Mouse (Mus musculus): Measurements from ENCODE around the gene Mrpl23.

Gene Mrpl23

DNA sequence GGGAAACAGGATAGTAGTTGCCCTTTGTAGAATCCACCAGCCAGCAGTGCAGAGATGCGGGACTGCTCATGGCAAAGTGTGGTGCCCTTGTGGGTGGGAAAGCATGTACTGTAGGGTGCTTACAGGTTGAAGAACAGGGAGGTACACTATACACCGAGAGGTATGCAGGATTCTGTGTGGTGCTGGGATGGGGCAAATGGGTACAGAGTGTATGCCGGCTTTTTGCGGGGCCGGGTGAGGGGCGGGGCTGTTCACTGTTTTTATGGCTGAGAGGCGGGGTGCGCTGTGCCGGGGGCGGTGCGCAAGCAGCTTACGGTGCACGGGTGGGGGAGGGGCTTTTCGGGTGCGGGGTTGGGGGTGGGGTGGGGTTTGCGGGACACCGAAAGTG, at the start of gene Mrpl23:
Gene Mrpl23, plus strand, starts transcription at position 16 of the 388 bp plus-strand sequence.
- DNase-seq (ENCODE audit: extremely low read depth, insufficient read length, low spot score) = no peak

GRCm38 (mm10) chr7:142483136-142483535, 49.4 kb upstream of the Mrpl23 start:
- DNase-seq (ENCODE audit: extremely low read depth, insufficient read length, low spot score) = no peak

DNA sequence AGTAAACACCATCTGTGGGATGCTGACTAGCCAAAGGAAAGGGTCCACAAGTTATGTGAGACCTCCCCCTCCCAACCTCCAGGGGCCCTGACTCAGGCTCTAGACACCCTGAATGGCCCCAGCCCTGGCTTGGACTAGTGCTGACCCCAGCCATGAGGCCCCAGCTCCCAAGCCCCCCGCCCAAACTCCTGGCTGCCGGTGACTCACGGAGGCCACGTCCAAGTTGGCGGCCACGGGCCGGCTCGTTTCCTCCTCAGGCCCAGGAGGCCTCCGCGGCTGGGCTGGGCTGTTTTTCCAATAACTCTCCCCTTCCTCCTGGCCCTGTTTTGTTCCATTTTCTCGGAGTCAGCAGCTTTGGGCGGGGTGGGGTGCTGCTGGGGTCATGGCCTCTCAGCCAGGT, 47.7 kb upstream of the Mrpl23 start:
- DNase-seq (ENCODE audit: extremely low read depth, insufficient read length, low spot score) = no peak

- no peak for DNase-seq (ENCODE audit: extremely low read depth, insufficient read length, low spot score)
Measured at GRCm38 (mm10) chr7:142486751-142487162, 45.7 kb upstream of the Mrpl23 start.

- no peak for DNase-seq (ENCODE audit: extremely low read depth, insufficient read length, low spot score)
Measured at GRCm38 (mm10) chr7:142487341-142487859, 45.1 kb upstream of the Mrpl23 start.

DNA sequence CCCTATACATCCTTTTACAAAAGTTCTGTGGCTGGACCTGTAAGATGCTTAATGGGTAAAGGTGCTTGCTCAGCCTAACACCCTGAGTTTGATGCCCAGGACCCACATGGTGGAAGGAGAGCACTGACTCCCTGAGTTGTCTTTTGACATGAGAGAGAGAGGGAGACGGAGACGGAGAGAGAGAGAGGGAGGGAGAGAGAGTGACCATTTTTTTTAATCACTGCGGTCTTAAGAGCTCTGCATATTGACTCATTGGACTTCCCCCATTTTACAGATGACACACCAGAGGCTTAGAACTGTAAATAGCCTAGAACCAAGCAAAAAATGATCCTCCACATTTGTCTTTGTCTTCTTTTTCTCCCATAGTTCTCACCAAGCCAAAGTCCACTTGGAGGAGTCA, 44.4 kb upstream of the Mrpl23 start:
- DNase-seq (ENCODE audit: extremely low read depth, insufficient read length, low spot score) = no peak

DNA sequence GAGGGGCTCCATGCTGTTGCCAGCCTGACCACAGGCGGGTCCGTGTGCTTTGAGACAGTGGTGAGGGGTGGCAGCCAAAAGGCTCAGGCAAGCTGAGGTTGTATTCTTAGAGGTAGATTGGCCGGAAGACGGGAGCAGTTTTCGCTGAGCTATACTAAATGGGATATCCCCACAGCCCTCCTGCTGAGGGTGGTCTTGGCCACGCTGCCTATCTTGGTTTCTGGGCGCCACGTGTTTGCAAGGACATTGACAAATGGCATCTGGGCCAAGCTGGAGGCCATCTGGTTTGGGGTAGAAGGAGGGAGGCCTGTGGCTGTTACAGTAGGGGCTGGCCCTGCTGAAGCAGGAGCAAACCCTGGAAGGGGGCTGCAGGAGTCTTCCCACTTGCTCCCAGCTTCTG, 39.0 kb upstream of the Mrpl23 start:
- no peak for DNase-seq (ENCODE audit: extremely low read depth, insufficient read length, low spot score)

- DNase-seq (ENCODE audit: extremely low read depth, insufficient read length, low spot score) = no peak
Measured at GRCm38 (mm10) chr7:142496158-142496557, 36.3 kb upstream of the Mrpl23 start.

DNA sequence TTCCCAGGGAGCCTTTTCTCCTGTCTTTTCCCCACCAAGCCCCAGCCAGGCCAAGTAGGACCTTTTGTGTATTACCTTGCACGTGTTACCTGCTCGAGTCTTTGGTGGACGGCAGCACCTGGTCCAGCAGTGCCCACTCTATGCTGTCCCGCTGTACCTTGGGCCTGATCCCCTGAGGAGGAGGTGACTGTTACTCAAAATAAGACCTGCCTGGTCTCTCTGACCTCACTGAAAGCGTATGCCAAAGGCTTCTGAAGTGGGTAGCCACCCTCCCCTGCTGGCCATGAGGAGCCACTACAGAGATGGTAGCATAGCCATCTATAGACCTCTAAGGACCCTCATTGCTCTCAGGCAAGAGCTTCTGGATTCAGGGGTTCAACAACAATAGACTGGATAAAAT, 35.7 kb upstream of the Mrpl23 start:
- DNase-seq (ENCODE audit: extremely low read depth, insufficient read length, low spot score) = no peak

DNA sequence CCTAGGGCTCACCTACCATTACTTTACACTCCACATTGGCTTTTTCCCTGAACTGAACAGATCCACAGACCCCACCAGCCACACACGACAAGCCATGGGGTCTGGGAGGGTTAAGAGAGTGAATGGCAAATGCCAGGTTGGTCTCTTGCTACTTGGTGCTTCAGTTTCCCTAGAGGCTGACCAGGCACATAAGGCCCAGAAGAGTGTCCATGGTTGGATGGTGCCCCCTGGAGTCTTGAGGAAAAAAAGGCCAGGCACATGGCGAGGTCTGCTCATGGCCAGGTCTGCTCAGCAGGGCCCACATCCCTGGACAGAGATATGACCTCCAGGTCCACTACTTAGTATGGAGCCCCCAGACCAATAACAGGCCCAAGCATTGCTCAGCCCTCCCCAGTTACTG, 34.7 kb upstream of the Mrpl23 start:
- DNase-seq (ENCODE audit: extremely low read depth, insufficient read length, low spot score) = no peak

DNA sequence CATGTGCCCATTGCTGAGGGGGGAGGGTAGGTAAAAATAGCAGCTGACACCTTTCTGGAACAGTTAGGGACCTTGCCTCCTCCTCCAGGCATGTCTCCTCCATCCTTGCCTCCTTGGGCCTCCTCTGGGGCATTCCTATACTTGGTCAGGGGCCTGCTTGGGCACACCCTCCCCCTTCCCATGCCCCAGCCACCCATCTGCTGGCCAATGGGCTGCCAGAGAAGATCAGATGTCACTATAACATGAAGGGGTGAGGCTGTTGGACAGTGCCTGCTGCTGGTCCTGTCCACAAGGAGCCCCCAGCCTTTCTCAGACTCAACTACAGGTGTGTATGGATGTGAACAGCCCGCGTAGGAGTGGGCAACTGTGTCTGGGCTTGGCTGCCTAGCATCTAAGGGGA, 33.9 kb upstream of the Mrpl23 start, which contains the start of gene Tnnt3:
Gene Tnnt3, plus strand, starts transcription at position 262 of the 400 bp plus-strand sequence.
- DNase-seq (ENCODE audit: extremely low read depth, insufficient read length, low spot score) = no peak

GRCm38 (mm10) chr7:142499010-142499721, 33.3 kb upstream of the Mrpl23 start:
- DNase-seq (ENCODE audit: extremely low read depth, insufficient read length, low spot score) = no peak

DNA sequence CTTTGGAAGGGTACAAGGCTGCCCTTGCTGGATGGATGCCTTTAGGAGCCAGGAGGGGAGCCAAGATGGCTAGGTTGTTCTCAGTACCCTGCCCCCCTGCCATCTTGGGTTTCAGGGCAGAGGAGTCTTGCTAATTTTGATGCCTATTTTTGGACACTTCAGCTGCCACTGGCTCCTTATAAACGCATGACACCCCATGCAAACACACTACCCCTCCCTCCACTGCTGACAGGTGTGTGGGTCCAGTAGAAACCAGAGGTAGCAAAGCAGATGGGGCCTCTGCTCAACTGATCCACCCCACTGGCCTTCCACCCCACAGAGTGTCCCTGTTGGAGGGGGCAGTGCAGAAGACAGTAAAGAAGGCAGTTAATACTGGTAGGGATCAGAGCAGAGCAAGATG, 32.5 kb upstream of the Mrpl23 start:
- no peak for DNase-seq (ENCODE audit: extremely low read depth, insufficient read length, low spot score)

DNA sequence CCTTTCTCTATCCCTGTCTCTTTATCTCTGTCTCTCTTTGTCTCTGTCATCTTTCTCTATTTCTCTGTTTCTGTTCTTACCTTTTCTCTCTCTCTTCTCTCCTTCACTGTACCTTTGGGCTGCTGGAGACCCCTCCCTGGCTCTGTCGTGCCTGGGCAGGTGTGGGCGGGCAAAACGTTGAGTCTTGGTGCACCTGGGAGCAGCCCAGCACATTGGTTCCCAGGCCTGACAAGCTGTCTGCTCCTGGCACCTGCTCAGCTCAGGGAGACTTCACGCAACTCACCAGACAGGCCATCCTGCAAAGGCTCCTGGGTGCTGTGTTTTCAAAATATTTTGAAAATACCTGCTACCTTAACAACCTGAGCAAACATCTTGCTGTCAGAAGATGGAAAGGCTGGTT, 29.3 kb upstream of the Mrpl23 start:
- no peak for DNase-seq (ENCODE audit: extremely low read depth, insufficient read length, low spot score)

DNA sequence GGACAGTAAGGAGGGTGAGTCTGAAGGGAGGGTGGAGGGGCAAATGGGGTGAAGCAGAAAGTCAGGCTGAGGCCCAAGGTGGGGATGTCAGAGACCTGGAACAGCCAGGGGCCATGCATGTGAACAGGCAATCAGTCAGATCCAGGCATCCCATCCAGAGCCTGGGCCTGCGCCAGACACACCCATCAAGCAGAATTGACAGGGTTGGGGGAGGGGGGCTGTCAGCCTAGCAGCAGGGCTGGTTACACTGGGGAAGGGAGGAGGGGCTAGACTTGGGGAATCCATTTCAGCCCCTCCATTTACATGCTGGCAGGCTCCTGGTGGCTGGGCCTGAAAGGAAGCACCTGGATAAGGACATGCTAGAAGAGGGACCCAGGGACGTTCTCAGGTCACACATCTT, 26.5 kb upstream of the Mrpl23 start:
- DNase-seq (ENCODE audit: extremely low read depth, insufficient read length, low spot score) = no peak

- no peak for DNase-seq (ENCODE audit: extremely low read depth, insufficient read length, low spot score)
Measured at GRCm38 (mm10) chr7:142506501-142506900, 26.0 kb upstream of the Mrpl23 start.

GRCm38 (mm10) chr7:142507453-142507852, 25.0 kb upstream of the Mrpl23 start:
- no peak for DNase-seq (ENCODE audit: extremely low read depth, insufficient read length, low spot score)

DNA sequence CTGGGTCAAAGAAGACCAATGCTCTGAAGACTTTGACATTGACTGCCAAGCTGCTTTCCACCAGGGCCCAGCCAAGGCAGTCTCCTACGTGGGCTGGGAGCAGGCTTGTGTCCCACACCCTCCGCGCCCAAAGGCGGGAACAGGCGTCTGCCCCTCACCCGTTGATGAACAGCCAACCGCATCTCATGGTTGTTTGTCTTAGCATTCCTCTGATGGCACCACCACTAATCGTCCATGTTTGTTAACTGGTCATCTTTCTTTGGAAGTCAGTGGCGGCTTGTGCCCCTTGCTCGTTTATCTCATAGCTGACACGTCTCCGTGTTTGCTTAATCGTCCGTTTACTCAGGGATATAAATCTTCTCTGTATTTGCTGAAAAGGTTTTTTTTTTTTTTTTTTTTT, 23.0 kb upstream of the Mrpl23 start:
- no peak for DNase-seq (ENCODE audit: extremely low read depth, insufficient read length, low spot score)

DNA sequence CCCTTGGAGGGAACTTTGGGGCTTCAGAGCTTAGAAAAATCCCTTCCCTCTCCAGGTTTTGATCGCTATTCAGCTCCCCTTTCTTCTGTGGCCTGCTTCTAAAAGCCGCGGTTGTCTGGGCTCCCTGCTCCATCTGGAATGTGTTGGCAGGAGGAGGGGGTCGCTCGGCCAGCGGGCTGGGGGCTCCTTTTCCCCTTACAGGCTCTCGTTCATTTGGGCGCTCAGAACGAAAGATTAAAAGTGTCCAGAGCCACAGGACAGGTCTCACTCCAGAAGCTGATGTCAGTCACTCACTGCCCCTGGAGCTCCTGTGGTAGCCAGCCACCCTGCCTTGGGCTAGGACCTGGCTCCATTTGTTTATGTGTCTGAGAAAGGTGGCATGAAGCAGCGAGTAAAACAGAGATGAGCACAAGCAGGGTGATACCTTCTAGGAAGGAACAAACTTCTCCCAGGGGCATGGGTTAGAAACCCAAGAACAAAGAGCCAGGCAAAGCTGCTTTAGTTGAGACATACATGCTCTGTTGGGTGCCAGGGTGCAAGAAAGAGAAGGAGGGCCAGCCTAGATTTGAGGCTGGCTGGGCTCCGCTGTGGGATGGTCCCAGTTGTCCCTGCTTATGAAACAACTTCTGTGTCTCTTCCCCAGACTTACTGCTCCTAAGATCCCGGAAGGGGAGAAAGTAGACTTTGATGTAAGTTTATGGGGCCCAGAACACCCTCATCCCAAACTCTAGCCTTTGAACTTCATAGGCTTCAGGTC, 22.3 kb upstream of the Mrpl23 start:
- DNase-seq (ENCODE audit: extremely low read depth, insufficient read length, low spot score) = no peak

DNA sequence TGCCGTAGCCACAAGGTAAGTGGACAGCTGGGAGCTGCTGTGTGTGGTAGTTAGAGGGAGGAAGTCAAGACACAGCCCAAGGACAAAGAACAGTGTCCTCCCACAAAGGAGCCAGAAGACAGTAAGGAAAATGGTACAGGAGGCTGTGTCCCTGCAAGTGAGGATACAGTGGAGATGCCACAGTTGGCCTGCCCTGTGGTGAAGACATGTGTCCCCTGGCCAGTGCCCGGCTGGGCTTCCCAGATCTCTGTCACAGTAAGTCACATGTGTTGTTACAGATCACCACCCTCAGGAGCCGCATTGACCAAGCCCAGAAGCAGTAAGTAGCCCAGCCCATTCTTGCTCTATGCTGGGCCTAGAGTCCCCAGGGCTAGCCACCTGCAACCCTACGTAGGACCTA, 18.4 kb upstream of the Mrpl23 start:
- DNase-seq (ENCODE audit: extremely low read depth, insufficient read length, low spot score) = no peak

- no peak for DNase-seq (ENCODE audit: extremely low read depth, insufficient read length, low spot score)
Measured at GRCm38 (mm10) chr7:142516221-142516978, 16.1 kb upstream of the Mrpl23 start.
